Mouse (Mus musculus): ENCODE measurements around the gene Dusp27. TPM values are rescaled to one million over a fixed set of nuclear protein-coding genes. Genes with fewer than 3 reads are reported as not detected.
"Not testable (repeated sequence)": the region's sequence is repeated elsewhere in the genome, so short reads cannot be mapped to it uniquely, and the experiment has no call there.

Gene Dusp27
- polyA plus RNA-seq, 1 experiment = 0.05 TPM

- DNase-seq (ENCODE audit: low read depth, low spot score) = no peak
- WGBS = 79% methylated on average over 3 of the region's 3 CpGs
Observed at GRCm38 (mm10) chr1:166147657-166148056, 19.9 kb upstream of the Dusp27 start.

DNA sequence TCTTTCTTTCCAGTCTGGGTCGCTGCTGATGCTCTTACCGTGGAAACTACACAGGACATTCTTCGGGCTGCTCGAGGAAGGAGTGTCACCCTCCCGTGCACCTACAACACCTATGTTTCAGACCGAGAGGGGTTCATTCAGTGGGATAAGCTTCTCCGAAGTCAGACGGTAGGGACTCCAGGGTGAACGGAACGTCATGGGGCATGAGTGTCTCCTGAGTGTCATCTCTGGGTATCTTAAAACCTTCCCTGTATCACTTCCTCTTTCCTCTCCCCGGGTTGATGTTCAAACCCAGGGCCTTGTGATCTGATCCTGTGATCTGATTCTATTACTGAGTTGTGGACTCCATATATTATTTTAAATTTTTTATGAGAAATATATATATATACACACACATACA lies 18.9 kb upstream of the Dusp27 start:
- DNase-seq (ENCODE audit: low read depth, low spot score) = no peak
- WGBS = 82% methylated on average over 11 of the region's 11 CpGs

GRCm38 (mm10) chr1:166142369-166142768 lies 14.6 kb upstream of the Dusp27 start:
- no peak for DNase-seq (ENCODE audit: low read depth, low spot score)
- WGBS = 50% methylated on average over 6 of the region's 6 CpGs

- DNase-seq (ENCODE audit: low read depth, low spot score) = not testable (repeated sequence)
- WGBS = 54% methylated on average over 9 of the region's 9 CpGs
Observed at GRCm38 (mm10) chr1:166141868-166142267, 14.1 kb upstream of the Dusp27 start.

DNA sequence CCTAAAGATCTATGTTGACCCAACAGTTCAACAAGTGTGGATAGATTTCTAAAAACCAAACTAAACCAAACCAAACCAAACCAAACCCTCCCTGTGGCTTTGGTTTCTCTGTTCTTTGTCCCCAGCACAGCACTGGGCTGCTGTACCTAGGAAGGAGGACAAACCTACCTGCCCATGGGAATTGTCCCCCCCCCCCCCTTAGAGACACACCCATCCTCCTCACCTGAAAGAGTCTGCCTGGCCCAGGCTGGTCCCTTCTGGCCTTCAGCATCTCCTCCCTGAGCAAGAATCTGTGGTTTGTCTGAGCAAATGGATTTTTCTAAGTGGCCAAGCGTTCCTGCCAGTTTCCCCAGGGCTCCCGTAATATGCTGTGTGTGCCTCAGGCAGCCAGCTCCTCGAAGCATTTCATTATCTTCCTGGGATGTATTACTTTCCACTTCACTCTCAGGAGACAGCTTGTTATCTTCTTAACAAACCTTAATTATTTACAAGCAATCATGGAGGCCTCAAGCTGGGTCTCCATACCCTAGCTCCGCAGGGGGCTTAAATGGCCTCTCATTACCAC lies 12.0 kb upstream of the Dusp27 start:
- no peak for DNase-seq (ENCODE audit: low read depth, low spot score)
- WGBS = 70% methylated on average over 4 of the region's 4 CpGs

DNA sequence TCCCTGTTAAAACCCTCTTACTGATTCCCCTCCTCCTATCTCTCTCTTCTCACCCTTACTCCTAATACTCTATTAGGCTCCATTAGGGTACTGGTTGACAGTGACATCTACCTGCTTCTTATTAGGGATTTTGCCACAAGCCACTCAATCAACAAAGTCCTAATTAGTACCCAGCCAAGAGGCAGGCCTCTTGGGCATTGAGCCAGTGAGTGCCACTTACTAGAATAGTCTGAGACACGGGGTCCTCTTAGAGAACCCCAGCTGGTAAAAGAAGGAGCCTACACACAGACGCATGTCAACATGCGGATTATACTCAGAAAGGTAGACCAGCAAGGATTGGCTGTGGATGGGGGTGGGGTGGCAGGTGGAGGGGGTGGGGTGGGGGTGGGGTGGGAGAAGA lies 11.4 kb upstream of the Dusp27 start:
- no peak for DNase-seq (ENCODE audit: low read depth, low spot score)
- WGBS = 67% methylated on average over 3 of the region's 3 CpGs

DNA sequence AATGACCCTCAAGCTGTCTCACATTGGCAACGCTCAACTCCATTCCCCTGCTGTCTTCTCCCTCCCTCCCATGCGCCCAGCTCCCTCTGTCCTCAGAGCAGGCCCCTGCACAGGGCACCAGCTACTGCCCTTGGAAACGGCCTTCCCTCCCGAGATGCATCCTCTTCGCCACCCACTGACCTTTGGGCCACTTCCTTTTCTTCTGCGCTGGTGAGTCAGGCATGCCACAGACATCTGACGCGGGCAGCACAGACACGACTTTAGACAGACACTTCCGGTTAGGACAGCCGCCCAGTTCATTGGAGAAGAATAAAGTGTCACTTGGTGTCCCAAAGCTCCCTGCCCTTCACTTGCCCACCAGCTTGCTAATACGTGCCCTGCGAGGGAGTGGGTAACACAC lies 10.4 kb upstream of the Dusp27 start:
- DNase-seq (ENCODE audit: low read depth, low spot score) = no peak
- WGBS = 20% methylated on average over 13 of the region's 13 CpGs

DNA sequence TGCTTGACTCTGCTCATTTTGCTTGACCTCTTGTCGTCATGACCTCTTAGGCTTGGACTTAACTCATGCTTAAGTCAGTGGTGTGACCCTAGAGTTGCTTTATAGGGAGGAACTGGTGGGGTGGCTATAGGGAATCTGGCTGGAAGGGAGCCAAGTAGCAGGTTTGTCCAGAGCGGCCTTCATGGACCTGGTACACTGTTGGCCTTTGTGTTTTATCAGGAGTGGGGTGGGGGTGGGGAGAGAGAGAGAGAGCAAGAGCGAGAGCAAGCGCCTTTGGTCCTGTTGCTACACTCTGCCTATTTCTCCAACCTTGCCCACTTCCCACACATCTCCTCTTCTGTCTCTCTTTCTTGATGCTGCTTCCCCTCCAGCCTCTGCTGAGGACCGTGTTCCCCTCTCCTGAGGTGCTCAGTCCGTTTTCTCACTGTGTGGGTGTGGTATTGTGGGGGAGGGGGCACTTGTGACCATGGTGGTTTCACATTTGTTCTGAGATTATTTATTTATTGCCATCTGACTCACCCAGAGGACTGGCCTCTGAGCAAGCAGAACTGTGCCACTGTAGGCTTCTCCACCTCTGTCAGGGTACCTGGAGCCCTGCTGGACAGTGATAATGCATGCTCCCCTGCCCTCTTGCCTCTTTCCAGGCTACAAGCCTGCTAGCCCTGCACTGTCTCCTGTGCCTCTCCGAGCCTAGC lies 9.7 kb upstream of the Dusp27 start:
- WGBS = 33% methylated on average over 7 of the region's 7 CpGs

GRCm38 (mm10) chr1:166135091-166135740 lies 7.5 kb upstream of the Dusp27 start:
- WGBS = 52% methylated on average over 5 of the region's 5 CpGs
- no peak for DNase-seq (ENCODE audit: low read depth, low spot score)

More for the DNA sequence above, 9.7 kb upstream of the Dusp27 start:
- DNase-seq (ENCODE audit: low read depth, low spot score) = no peak

GRCm38 (mm10) chr1:166132367-166132766 lies 4.6 kb upstream of the Dusp27 start:
- 33% methylated on average over 4 of the region's 4 CpGs for whole genome bisulfite sequencing
- no peak for DNase-seq (ENCODE audit: low read depth, low spot score)

GRCm38 (mm10) chr1:166130224-166130860 lies 2.6 kb upstream of the Dusp27 start, which contains the start of gene Gpa33:
Gene Gpa33, plus strand, starts transcription at chr1:166130238.
- WGBS = 31% methylated on average over 5 of the region's 5 CpGs
- peak; percentile 94 for DNase-seq (ENCODE audit: low read depth, low spot score)

GRCm38 (mm10) chr1:166128551-166128950 lies 829 bp upstream of the Dusp27 start:
- 83% methylated on average over 5 of the region's 5 CpGs for WGBS
- DNase-seq (ENCODE audit: low read depth, low spot score) = no peak

DNA sequence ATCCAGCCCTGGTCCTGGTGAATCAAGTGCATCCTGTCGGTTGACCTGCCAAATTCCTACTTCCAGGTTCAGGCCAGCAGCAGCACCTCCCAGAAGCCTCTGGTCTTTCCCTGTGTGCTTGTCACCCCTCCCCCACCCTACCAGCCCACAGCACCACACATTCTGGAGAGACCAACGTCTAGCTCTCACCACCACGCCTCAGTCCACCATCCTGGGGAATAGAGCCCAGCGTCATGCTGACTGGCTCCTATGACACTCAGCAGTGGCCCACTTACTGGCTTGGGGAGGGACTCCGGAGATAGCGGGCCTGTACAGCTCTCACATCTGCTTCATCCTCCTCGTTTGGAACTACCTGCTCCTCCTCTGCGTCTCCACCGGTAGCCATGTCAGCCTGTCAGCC lies 927 bp downstream of the Dusp27 start:
- 87% methylated on average over 9 of the region's 9 CpGs for WGBS

GRCm38 (mm10) chr1:166126290-166126689 lies 1.4 kb downstream of the Dusp27 start:
- WGBS = 94% methylated on average over 6 of the region's 6 CpGs

More for the DNA sequence above, 927 bp downstream of the Dusp27 start:
- DNase-seq (ENCODE audit: low read depth, low spot score) = no peak

GRCm38 (mm10) chr1:166124932-166125593 lies 2.7 kb downstream of the Dusp27 start:
- WGBS = 33% methylated on average over 8 of the region's 8 CpGs
- DNase-seq (ENCODE audit: low read depth, low spot score) = no peak

More at GRCm38 (mm10) chr1:166126290-166126689, 1.4 kb downstream of the Dusp27 start:
- DNase-seq (ENCODE audit: low read depth, low spot score) = no peak

- no peak for DNase-seq (ENCODE audit: low read depth, low spot score)
- 94% methylated on average over 8 of the region's 8 CpGs for WGBS
Observed at GRCm38 (mm10) chr1:166123751-166124150, 4.0 kb downstream of the Dusp27 start.

GRCm38 (mm10) chr1:166123045-166123444 lies 4.7 kb downstream of the Dusp27 start:
- DNase-seq (ENCODE audit: low read depth, low spot score) = no peak
- 98% methylated on average over 1 of the region's 1 CpGs for WGBS

DNA sequence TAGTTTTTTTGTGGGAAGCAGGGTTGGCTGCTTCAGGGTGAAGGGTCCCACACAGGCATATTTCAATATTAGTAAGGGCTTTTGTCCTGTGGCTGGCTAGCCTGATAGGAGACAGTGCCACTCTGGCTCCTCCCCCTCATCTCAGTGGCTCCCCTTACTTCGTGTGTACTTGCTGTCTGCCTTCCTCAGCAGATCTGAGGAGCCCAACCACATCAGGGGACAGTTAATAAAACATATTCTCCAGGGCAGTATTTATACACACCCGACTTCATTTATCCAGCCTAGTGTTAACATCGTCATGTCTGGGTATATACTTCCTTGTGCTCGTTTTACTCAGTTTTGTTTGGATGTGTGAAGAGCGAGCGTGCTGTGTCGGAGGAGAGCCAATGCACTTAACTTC lies 5.6 kb downstream of the Dusp27 start:
- WGBS = 57% methylated on average over 7 of the region's 7 CpGs
- no peak for DNase-seq (ENCODE audit: low read depth, low spot score)

- 73% methylated on average over 13 of the region's 13 CpGs for WGBS
- DNase-seq (ENCODE audit: low read depth, low spot score) = no peak
Observed at GRCm38 (mm10) chr1:166117866-166118639, 9.7 kb downstream of the Dusp27 start.

Data from large intestine, adult 2 months (tissue).